Mouse (Mus musculus): ENCODE results near the gene Fbxw10. TPM values are rescaled to one million over a fixed set of nuclear protein-coding genes. Genes with fewer than 3 reads are reported as not detected.

Fbxw10 gene
- polyA plus RNA-seq, 2 experiments = 0.56 to 0.67 TPM

GRCm38 (mm10) chr11:62914532-62914931 lies 67.7 kb downstream of the Fbxw10 start:
- no peak overlapping the region for H3K4me3 ChIP-seq (replicated peaks; ENCODE audit: low read length)
- ATAC-seq (ENCODE audit: low FRiP score, low read depth) (no peak), DNase-seq (ENCODE audit: low spot score) (no peak)
- H3K36me3 ChIP-seq (ENCODE audit: control insufficient read depth, insufficient read depth, low read length) = no peaks in the 10 kb centered on the region
- H3K4me2 ChIP-seq (replicated peaks; ENCODE audit: low read depth, low read length, severe bottlenecking) = no peak overlapping the region
- H3K4me1 ChIP-seq (ENCODE audit: control insufficient read depth, insufficient read depth, low read length) = peaks cover 4% of the 10 kb centered on the region; the same call in 1 of the 2 replicates
- TF ChIP-seq POLR2A (IDR thresholded peaks at IDR 0.05; ENCODE audit: borderline replicate concordance, extremely low read depth, insufficient read depth, insufficient read length) = no peak
- H3K9me3 ChIP-seq (ENCODE audit: control insufficient read depth, low read length) = 0 out of 2 replicates have a peak, but pooled peaks cover 6% of the 10 kb centered on the region
- no peak overlapping the region for H3K27ac ChIP-seq (replicated peaks; ENCODE audit: low read depth, low read length)
- no peaks in the 10 kb centered on the region for H3K27me3 ChIP-seq (ENCODE audit: control insufficient read depth, insufficient read depth, low read length)
- WGBS = 48% methylated on average over 6 of the region's 6 CpGs
- H3K9ac ChIP-seq (ENCODE audit: low read depth, low read length, severe bottlenecking) = no peak overlapping the region

GRCm38 (mm10) chr11:62915486-62915885 lies 68.6 kb downstream of the Fbxw10 start:
- Histone ChIP-seq H3K9me3 (ENCODE audit: control insufficient read depth, low read length) (0 out of 2 replicates have a peak, but pooled peaks cover 7% of the 10 kb centered on the region), H3K9ac (ENCODE audit: low read depth, low read length, severe bottlenecking) (no peak overlapping the region), H3K27ac (replicated peaks; ENCODE audit: low read depth, low read length) (no peak overlapping the region), H3K36me3 (ENCODE audit: control insufficient read depth, insufficient read depth, low read length) (no peaks in the 10 kb centered on the region), H3K4me2 (replicated peaks; ENCODE audit: low read depth, low read length, severe bottlenecking) (no peak overlapping the region), H3K4me3 (replicated peaks; ENCODE audit: low read length) (no peak overlapping the region), H3K4me1 (ENCODE audit: control insufficient read depth, insufficient read depth, low read length) (peaks cover 4% of the 10 kb centered on the region; the same call in 1 of the 2 replicates), H3K27me3 (ENCODE audit: control insufficient read depth, insufficient read depth, low read length) (no peaks in the 10 kb centered on the region)
- TF ChIP-seq POLR2A (IDR thresholded peaks at IDR 0.05; ENCODE audit: borderline replicate concordance, extremely low read depth, insufficient read depth, insufficient read length) = no peak
- WGBS = 74% methylated on average over 2 of the region's 2 CpGs
- DNase-seq (ENCODE audit: low spot score) (no peak), ATAC-seq (ENCODE audit: low FRiP score, low read depth) (no peak)

- no peak overlapping the region for H3K27ac ChIP-seq (replicated peaks; ENCODE audit: low read depth, low read length)
- H3K36me3 ChIP-seq (ENCODE audit: control insufficient read depth, insufficient read depth, low read length) = no peaks in the 10 kb centered on the region
- WGBS = 19% methylated on average over 2 of the region's 2 CpGs
- no peak for DNase-seq (ENCODE audit: low spot score)
- H3K9ac ChIP-seq (ENCODE audit: low read depth, low read length, severe bottlenecking) = no peak overlapping the region
- 0 out of 2 replicates have a peak, but pooled peaks cover 7% of the 10 kb centered on the region for H3K9me3 ChIP-seq (ENCODE audit: control insufficient read depth, low read length)
- no peak for ATAC-seq (ENCODE audit: low FRiP score, low read depth)
- H3K4me1 ChIP-seq (ENCODE audit: control insufficient read depth, insufficient read depth, low read length) = peaks cover 6% of the 10 kb centered on the region; the same call in 1 of the 2 replicates
- no peak overlapping the region for H3K4me2 ChIP-seq (replicated peaks; ENCODE audit: low read depth, low read length, severe bottlenecking)
- H3K4me3 ChIP-seq (replicated peaks; ENCODE audit: low read length) = no peak overlapping the region
- H3K27me3 ChIP-seq (ENCODE audit: control insufficient read depth, insufficient read depth, low read length) = no peaks in the 10 kb centered on the region
- TF ChIP-seq POLR2A (IDR thresholded peaks at IDR 0.05; ENCODE audit: borderline replicate concordance, extremely low read depth, insufficient read depth, insufficient read length) = no peak
Measured at GRCm38 (mm10) chr11:62916765-62917164, 69.9 kb downstream of the Fbxw10 start.

GRCm38 (mm10) chr11:62919946-62920742 lies 73.3 kb downstream of the Fbxw10 start:
- Histone ChIP-seq H3K27me3 (ENCODE audit: control insufficient read depth, insufficient read depth, low read length) (no peaks in the 10 kb centered on the region), H3K9ac (ENCODE audit: low read depth, low read length, severe bottlenecking) (no peak overlapping the region), H3K27ac (replicated peaks; ENCODE audit: low read depth, low read length) (peak overlapping the region; percentile 97), H3K9me3 (ENCODE audit: control insufficient read depth, low read length) (0 out of 2 replicates have a peak, but pooled peaks cover 7% of the 10 kb centered on the region), H3K36me3 (ENCODE audit: control insufficient read depth, insufficient read depth, low read length) (no peaks in the 10 kb centered on the region), H3K4me3 (replicated peaks; ENCODE audit: low read length) (peak overlapping the region; percentile 29), H3K4me2 (replicated peaks; ENCODE audit: low read depth, low read length, severe bottlenecking) (peak overlapping the region; percentile 62), H3K4me1 (ENCODE audit: control insufficient read depth, insufficient read depth, low read length) (peaks cover 8% of the 10 kb centered on the region)
- ATAC-seq (ENCODE audit: low FRiP score, low read depth) (peak; percentile 31), DNase-seq (ENCODE audit: low spot score) (peak; percentile 69)
- no peak for TF ChIP-seq POLR2A (IDR thresholded peaks at IDR 0.05; ENCODE audit: borderline replicate concordance, extremely low read depth, insufficient read depth, insufficient read length)
- 56% methylated on average over 6 of the region's 6 CpGs for WGBS

GRCm38 (mm10) chr11:62920743-62921050 lies 73.8 kb downstream of the Fbxw10 start:
- Histone ChIP-seq H3K9ac (ENCODE audit: low read depth, low read length, severe bottlenecking) (no peak overlapping the region), H3K9me3 (ENCODE audit: control insufficient read depth, low read length) (0 out of 2 replicates have a peak, but pooled peaks cover 7% of the 10 kb centered on the region), H3K4me2 (replicated peaks; ENCODE audit: low read depth, low read length, severe bottlenecking) (peak overlapping the region; percentile 62), H3K36me3 (ENCODE audit: control insufficient read depth, insufficient read depth, low read length) (no peaks in the 10 kb centered on the region), H3K4me3 (replicated peaks; ENCODE audit: low read length) (peak overlapping the region; percentile 29), H3K27me3 (ENCODE audit: control insufficient read depth, insufficient read depth, low read length) (no peaks in the 10 kb centered on the region), H3K27ac (replicated peaks; ENCODE audit: low read depth, low read length) (peak overlapping the region; percentile 97), H3K4me1 (ENCODE audit: control insufficient read depth, insufficient read depth, low read length) (peaks cover 8% of the 10 kb centered on the region)
- DNase-seq (ENCODE audit: low spot score) (no peak), ATAC-seq (ENCODE audit: low FRiP score, low read depth) (peak; percentile 11)
- WGBS = 9% methylated on average over 6 of the region's 6 CpGs
- TF ChIP-seq POLR2A (IDR thresholded peaks at IDR 0.05; ENCODE audit: borderline replicate concordance, extremely low read depth, insufficient read depth, insufficient read length) = no peak
